Mouse (Mus musculus) myocyte (in vitro differentiated cells): ENCODE results near the gene Myh1. TPM values are rescaled to one million over a fixed set of nuclear protein-coding genes. Genes with fewer than 3 reads are reported as not detected.
A peak's percentile ranks its signal among the peaks of the same experiment; 100 is the strongest.

ENCODE experiments used
- H3K27me3 ChIP-seq: one replicate; pipeline ENCODE4 v1.6.1; 2011; ENCODE audit not compliant: control insufficient read depth, insufficient read depth, insufficient read length
- H3K36me3 ChIP-seq: one replicate; pipeline ENCODE4 v1.6.1; 2011; ENCODE audit not compliant: control insufficient read depth, insufficient read depth
- H3K4me2 ChIP-seq: one replicate; pipeline ENCODE4 v1.6.1; 2011; ENCODE audit warnings: low read depth, control low read depth
- H3K4me3 ChIP-seq: one replicate; pipeline ENCODE4 v1.5.1; 2011; ENCODE audit warnings: mild to moderate bottlenecking, control low read depth, moderate library complexity
- H3K79me2 ChIP-seq: one replicate; pipeline ENCODE4 v1.6.1; 2011; ENCODE audit not compliant: control insufficient read depth, insufficient read depth
- H3ac ChIP-seq: one replicate; pipeline ENCODE4 v1.6.1; 2011; ENCODE audit not compliant: control insufficient read depth, insufficient read length
- CEBPB ChIP-seq: IDR thresholded peaks from 2 replicates; pipeline ENCODE4 v1.6.1; 2011; ENCODE audit warnings: mild to moderate bottlenecking, moderate library complexity; ENCODE audit not compliant: poor library complexity, insufficient read depth, severe bottlenecking
- E2F4 ChIP-seq: IDR thresholded peaks from one replicate; pipeline ENCODE4 v1.6.1; 2011; ENCODE audit warnings: mild to moderate bottlenecking, control low read depth, moderate library complexity; ENCODE audit not compliant: insufficient read depth
- MAX ChIP-seq: IDR thresholded peaks from one replicate; pipeline ENCODE4 v1.6.1; 2011; ENCODE audit warnings: low read depth, mild to moderate bottlenecking, control low read depth
- MYOD1 ChIP-seq, 3 experiments: IDR thresholded peaks; one replicate each; pipeline ENCODE4 v1.6.1; 2011; ENCODE audit warnings: control low read depth in 2 of 3, low read depth in 2 of 3, mild to moderate bottlenecking in 2 of 3, moderate library complexity in 1 of 3; ENCODE audit not compliant: insufficient read length in 2 of 3, control insufficient read depth in 1 of 3
- MYOG ChIP-seq, 3 experiments: IDR thresholded peaks; one replicate each; pipeline ENCODE4 v1.6.1; 2011; ENCODE audit warnings: control low read depth in 2 of 3, low read depth in 2 of 3, mild to moderate bottlenecking in 2 of 3; ENCODE audit not compliant: insufficient read length in 2 of 3, control insufficient read depth in 1 of 3, insufficient read depth in 1 of 3
- POLR2A ChIP-seq: IDR thresholded peaks from one replicate; pipeline ENCODE4 v1.6.1; 2011; ENCODE audit warnings: low read depth, mild to moderate bottlenecking, control low read depth, moderate library complexity; ENCODE audit not compliant: insufficient read length
- POLR2AphosphoS2 ChIP-seq: IDR thresholded peaks from one replicate; pipeline ENCODE4 v1.6.1; 2011; ENCODE audit warnings: low read depth, control low read depth; ENCODE audit not compliant: insufficient read length
- REST ChIP-seq: IDR thresholded peaks from one replicate; pipeline ENCODE4 v1.6.1; 2011; ENCODE audit warnings: mild to moderate bottlenecking, control low read depth, moderate library complexity; ENCODE audit not compliant: insufficient read depth, insufficient read length
- SRF ChIP-seq: IDR thresholded peaks from one replicate; pipeline ENCODE4 v1.6.1; 2011; ENCODE audit warnings: low read depth; ENCODE audit not compliant: control insufficient read depth, insufficient read length
- TCF12 ChIP-seq: IDR thresholded peaks from one replicate; pipeline ENCODE4 v1.6.1; 2011; ENCODE audit warnings: mild to moderate bottlenecking, control low read depth; ENCODE audit not compliant: poor library complexity, insufficient read depth, severe bottlenecking
- TCF3 ChIP-seq: IDR thresholded peaks from one replicate; pipeline ENCODE4 v1.6.1; 2011; ENCODE audit warnings: low read depth, control low read depth; ENCODE audit not compliant: insufficient read length
- USF1 ChIP-seq: IDR thresholded peaks from one replicate; pipeline ENCODE4 v1.6.1; 2011; ENCODE audit warnings: low read depth, mild to moderate bottlenecking, control low read depth, moderate library complexity
- polyA plus RNA-seq: library from polyadenylated mRNA; unstranded; fragments of >200 nt; fragmentation: generic; extraction: Trizol; gene quantifications from one replicate; pipeline ENCODE4 v1.2.1, GENCODE M21; 2012; ENCODE audit warnings: missing spikeins

The Myh1 gene
- polyA plus RNA-seq, 1 experiment = 7.4 TPM

- no peaks in the 10 kb centered on the region for H3K79me2 ChIP-seq
- TF ChIP-seq REST (no peak), POLR2A (no peak), MAX (no peak), MYOD1 (IDR thresholded peaks at IDR 0.05; ENCODE audit: control insufficient read depth in 1 of 3, insufficient read length in 2 of 3, low read depth in 2 of 3) (no peak), SRF (no peak), TCF12 (no peak), CEBPB (no peak), USF1 (no peak)
- H3ac ChIP-seq = no peak overlapping the region
- H3K4me3 ChIP-seq = no peak overlapping the region
- no peak overlapping the region for H3K4me2 ChIP-seq
- H3K27me3 ChIP-seq = no peaks in the 10 kb centered on the region
- no peaks in the 10 kb centered on the region for H3K36me3 ChIP-seq
Measured at GRCm38 (mm10) chr11:67235639-67236358, 35.9 kb downstream of the Myh1 start.

- TF ChIP-seq MYOD1 (IDR thresholded peaks at IDR 0.05; ENCODE audit: control insufficient read depth in 1 of 3, insufficient read length in 2 of 3, low read depth in 2 of 3) (peak in 1 of 3 experiments; percentile 60), E2F4 (no peak)
- no peaks in the 10 kb centered on the region for H3K79me2 ChIP-seq
- no peaks in the 10 kb centered on the region for H3K36me3 ChIP-seq
- no peak overlapping the region for H3ac ChIP-seq
- no peaks in the 10 kb centered on the region for H3K27me3 ChIP-seq
- no peak overlapping the region for H3K4me3 ChIP-seq
- H3K4me2 ChIP-seq = peak overlapping the region; percentile 24
Measured at GRCm38 (mm10) chr11:67236799-67237198, 36.9 kb downstream of the Myh1 start.

- Histone ChIP-seq H3ac (no peak within 1 kb of the TSS), H3K4me3 (no peak within 1 kb of the TSS), H3K27me3 (no peaks in the 10 kb centered on the region), H3K4me2 (peak within 1 kb of the TSS; percentile 24), H3K36me3 (no peaks in the 10 kb centered on the region), H3K79me2 (no peaks in the 10 kb centered on the region)
- TF ChIP-seq E2F4 (no peak), CEBPB (no peak), TCF3 (no peak), TCF12 (no peak), MYOD1 (IDR thresholded peaks at IDR 0.05; ENCODE audit: control insufficient read depth in 1 of 3, insufficient read length in 2 of 3, low read depth in 2 of 3) (no peak), REST (no peak), POLR2A (no peak), POLR2AphosphoS2 (no peak), SRF (no peak), MYOG (IDR thresholded peaks at IDR 0.05; ENCODE audit: control insufficient read depth in 1 of 3, insufficient read depth in 1 of 3, insufficient read length in 2 of 3, low read depth in 2 of 3) (no peak), MAX (no peak), USF1 (no peak)
Measured at GRCm38 (mm10) chr11:67237481-67238079, 37.7 kb downstream of the Myh1 start, which contains the start of gene Myh4. Gene Myh4 (plus strand): TSS chr11:67238029.

- TF ChIP-seq TCF3 (no peak), POLR2A (no peak), TCF12 (no peak), CEBPB (no peak), POLR2AphosphoS2 (no peak), REST (no peak), SRF (no peak), MYOG (IDR thresholded peaks at IDR 0.05; ENCODE audit: control insufficient read depth in 1 of 3, insufficient read depth in 1 of 3, insufficient read length in 2 of 3, low read depth in 2 of 3) (no peak), E2F4 (no peak), MYOD1 (IDR thresholded peaks at IDR 0.05; ENCODE audit: control insufficient read depth in 1 of 3, insufficient read length in 2 of 3, low read depth in 2 of 3) (no peak), USF1 (no peak), MAX (no peak)
- Histone ChIP-seq H3K4me3 (no peak overlapping the region), H3K79me2 (no peaks in the 10 kb centered on the region), H3ac (no peak overlapping the region), H3K36me3 (no peaks in the 10 kb centered on the region), H3K27me3 (no peaks in the 10 kb centered on the region), H3K4me2 (no peak overlapping the region)
Measured at GRCm38 (mm10) chr11:67241051-67241450, 41.2 kb downstream of the Myh1 start.

- no peak overlapping the region for H3ac ChIP-seq
- no peaks in the 10 kb centered on the region for H3K79me2 ChIP-seq
- TF ChIP-seq TCF3 = no peak
- TF ChIP-seq REST = no peak
- no peak for TF ChIP-seq TCF12
- no peak for TF ChIP-seq MAX
- no peak for TF ChIP-seq POLR2AphosphoS2
- no peak for TF ChIP-seq USF1
- TF ChIP-seq MYOD1 (IDR thresholded peaks at IDR 0.05; ENCODE audit: control insufficient read depth in 1 of 3, insufficient read length in 2 of 3, low read depth in 2 of 3) = no peak
- TF ChIP-seq POLR2A = no peak
- TF ChIP-seq SRF = no peak
- TF ChIP-seq CEBPB = no peak
- no peak for TF ChIP-seq E2F4
- no peak overlapping the region for H3K4me3 ChIP-seq
- no peaks in the 10 kb centered on the region for H3K36me3 ChIP-seq
- no peaks in the 10 kb centered on the region for H3K27me3 ChIP-seq
- no peak overlapping the region for H3K4me2 ChIP-seq
Measured at GRCm38 (mm10) chr11:67253691-67254090, 53.8 kb downstream of the Myh1 start.
